Mouse (Mus musculus) left cerebral cortex, adult 9 months (tissue): Measurements from ENCODE around the gene Mucl3.

Source experiments
- DNase-seq, 2 experiments: peaks; one replicate each; pipeline ENCODE4 v3.0.0; 2022; ENCODE audit warnings: low spot score in 2 of 2

Mucl3 gene

GRCm38 (mm10) chr17:35635699-35636111, 7.8 kb downstream of the Mucl3 start:
- peak; percentile 67 to 88 for DNase-seq

- DNase-seq, result peak in 1 of 2 experiments; percentile 21
Measured at GRCm38 (mm10) chr17:35635202-35635601, 8.3 kb downstream of the Mucl3 start.

- DNase-seq, result peak; percentile 42 to 77
Measured at GRCm38 (mm10) chr17:35633992-35634391, 9.5 kb downstream of the Mucl3 start.

- DNase-seq, result no peak
Measured at GRCm38 (mm10) chr17:35626537-35626936, 17.0 kb downstream of the Mucl3 start, which contains the start of gene Gm9573. Gm9573 (minus strand) TSS chr17:35626637.

- DNase-seq, result no peak
Measured at GRCm38 (mm10) chr17:35617127-35617526, 26.4 kb downstream of the Mucl3 start.

- DNase-seq, result no peak
Measured at GRCm38 (mm10) chr17:35601736-35602354, 41.6 kb downstream of the Mucl3 start.

GRCm38 (mm10) chr17:35601249-35601648, 42.2 kb downstream of the Mucl3 start, which contains the start of gene Sfta2:
Sfta2 (plus strand) TSS chr17:35601549.
- no peak for DNase-seq

GRCm38 (mm10) chr17:35597399-35597798, 46.1 kb downstream of the Mucl3 start:
- no peak for DNase-seq

- no peak for DNase-seq
Measured at GRCm38 (mm10) chr17:35594456-35594855, 49.0 kb downstream of the Mucl3 start.

GRCm38 (mm10) chr17:35593786-35594185, 49.7 kb downstream of the Mucl3 start:
- no peak for DNase-seq

- no peak for DNase-seq
Measured at GRCm38 (mm10) chr17:35592131-35592530, 51.4 kb downstream of the Mucl3 start.

GRCm38 (mm10) chr17:35591731-35592130, 51.8 kb downstream of the Mucl3 start:
- peak in 1 of 2 experiments; percentile 15 for DNase-seq

- DNase-seq, result no peak
Measured at GRCm38 (mm10) chr17:35591219-35591578, 52.3 kb downstream of the Mucl3 start.

GRCm38 (mm10) chr17:35590410-35591218, 52.9 kb downstream of the Mucl3 start:
- peak in 1 of 2 experiments; percentile 85 for DNase-seq

- no peak for DNase-seq
Measured at GRCm38 (mm10) chr17:35588387-35588786, 55.1 kb downstream of the Mucl3 start.

GRCm38 (mm10) chr17:35587291-35587690, 56.2 kb downstream of the Mucl3 start:
- DNase-seq, result no peak
